Mouse (Mus musculus) central nervous system, embryonic 18 days (tissue): ENCODE data around the gene Itsn2. TPM values are rescaled to one million over a fixed set of nuclear protein-coding genes. Genes with fewer than 3 reads are reported as not detected.

Experiments
- polyA plus RNA-seq: library from polyadenylated mRNA; depleted of rRNA; stranded (reverse); fragments of >200 nt; gene quantifications from 2 replicates; pipeline ENCODE4 v1.2.3, GENCODE M21; 2012; rRNA removed

Itsn2 gene
- polyA plus RNA-seq = 31.8 and 32.2 TPM in 2 replicates

GRCm38 (mm10) chr12:4592541-4593165 is at the start of gene Itsn2, which contains the start of gene Gm3625:
Itsn2 (plus strand) TSS chr12:4592638.
Gm3625 (minus strand) TSS chr12:4592927.

GRCm38 (mm10) chr12:4738031-4738576 is 145.7 kb downstream of the Itsn2 start, which contains the start of gene Fam228a:
Fam228a (minus strand) TSS chr12:4738430.

Other genes starting within 250 kb of the Itsn2 start
- 50.5 and 54.7 TPM in 2 replicates for gene Ncoa1, start 115.5 kb upstream of the Itsn2 start, polyA plus RNA-seq
- not detected in 2 replicates for gene Gm3625, start 289 bp downstream of the Itsn2 start, polyA plus RNA-seq
- gene Fam228a, start 145.8 kb downstream of the Itsn2 start, polyA plus RNA-seq = 3.2 and 3.3 TPM in 2 replicates
- gene Pfn4, start 176.4 kb downstream of the Itsn2 start, polyA plus RNA-seq = 8.9 and 14.8 TPM in 2 replicates
- gene Fam228b, start 176.6 kb downstream of the Itsn2 start, polyA plus RNA-seq = 7.2 and 10.4 TPM in 2 replicates
- gene Sf3b6, start 224.9 kb downstream of the Itsn2 start, polyA plus RNA-seq = 166 and 192 TPM in 2 replicates
- 73.9 and 82.3 TPM in 2 replicates for gene Fkbp1b, start 249.0 kb downstream of the Itsn2 start, polyA plus RNA-seq